Mouse (Mus musculus): ENCODE data around the gene Qrich1. TPM values are rescaled to one million over a fixed set of nuclear protein-coding genes. Genes with fewer than 3 reads are reported as not detected.
A peak's percentile ranks its signal among the peaks of the same experiment; 100 is the strongest.

Gene Qrich1
- total RNA-seq, 2 experiments from 2014 or later: 136 to 141 TPM

GRCm38 (mm10) chr9:108490559-108491285 is 25.9 kb upstream of the Qrich1 start, which contains the start of gene Usp19:
Gene Usp19, plus strand, starts transcription at chr9:108490602.
- intact Hi-C loops (cut with DNase I): loop anchor here (2.0 kb wide), 1 partner anchor 18 kb away; no protein-coding TSS in a partner anchor
- peak; percentile 94 to 98 for DNase-seq (ENCODE audit: low spot score in 2 of 2)

GRCm38 (mm10) chr9:108491286-108491580 is 25.4 kb upstream of the Qrich1 start:
- no peak for DNase-seq (ENCODE audit: low spot score in 2 of 2)
- intact Hi-C loops (cut with DNase I): loop anchor here (2.0 kb wide), 1 partner anchor 18 kb away; no protein-coding TSS in a partner anchor

GRCm38 (mm10) chr9:108492043-108492750 is 24.4 kb upstream of the Qrich1 start:
- peak in 1 of 2 experiments; percentile 13 for DNase-seq (ENCODE audit: low spot score in 2 of 2)
- intact Hi-C loops (cut with DNase I): no loop called here

- DNase-seq (ENCODE audit: low spot score in 2 of 2): no peak
- intact Hi-C loops (cut with DNase I): no loop called here
Observed at GRCm38 (mm10) chr9:108493246-108493645, 23.4 kb upstream of the Qrich1 start.

- DNase-seq (ENCODE audit: low spot score in 2 of 2): no peak
- intact Hi-C loops (cut with DNase I): no loop called here
Observed at GRCm38 (mm10) chr9:108494146-108494825, 22.3 kb upstream of the Qrich1 start.

GRCm38 (mm10) chr9:108494905-108495304 is 21.7 kb upstream of the Qrich1 start:
- intact Hi-C loops (cut with DNase I): no loop called here

GRCm38 (mm10) chr9:108499231-108499630 is 17.4 kb upstream of the Qrich1 start:
- DNase-seq (ENCODE audit: low spot score in 2 of 2): no peak
- intact Hi-C loops (cut with DNase I): no loop called here

More at GRCm38 (mm10) chr9:108494905-108495304, 21.7 kb upstream of the Qrich1 start:
- DNase-seq (ENCODE audit: low spot score in 2 of 2): no peak

- DNase-seq (ENCODE audit: low spot score in 2 of 2): no peak
- intact Hi-C loops (cut with DNase I): no loop called here
Observed at GRCm38 (mm10) chr9:108499943-108500342, 16.7 kb upstream of the Qrich1 start.

- DNase-seq (ENCODE audit: low spot score in 2 of 2): no peak
- intact Hi-C loops (cut with DNase I): no loop called here
Observed at GRCm38 (mm10) chr9:108506901-108507300, 9.7 kb upstream of the Qrich1 start.

GRCm38 (mm10) chr9:108507619-108508434 is 8.8 kb upstream of the Qrich1 start, which contains the start of gene Qars:
Gene Qars, plus strand, starts transcription at chr9:108507706.
- intact Hi-C loops (cut with DNase I): loop anchor here (2.0 kb wide), 1 partner anchor 17 kb away; the partner anchor contains the start of gene Usp19
- peak; percentile 93 to 98 for DNase-seq (ENCODE audit: low spot score in 2 of 2)

GRCm38 (mm10) chr9:108508776-108509175 is 7.8 kb upstream of the Qrich1 start:
- no peak for DNase-seq (ENCODE audit: low spot score in 2 of 2)
- intact Hi-C loops (cut with DNase I): loop anchor here (2.0 kb wide), 1 partner anchor 18 kb away; the partner anchor contains the start of gene Usp19

GRCm38 (mm10) chr9:108517253-108517930 is 786 bp downstream of the Qrich1 start:
- DNase-seq (ENCODE audit: low spot score in 2 of 2): peak; percentile 85 to 86
- intact Hi-C loops (cut with DNase I): no loop called here

GRCm38 (mm10) chr9:108517931-108518332 is 1.3 kb downstream of the Qrich1 start:
- intact Hi-C loops (cut with DNase I): no loop called here
- DNase-seq (ENCODE audit: low spot score in 2 of 2): peak; percentile 53 to 71

- no peak for DNase-seq (ENCODE audit: low spot score in 2 of 2)
- intact Hi-C loops (cut with DNase I): no loop called here
Observed at GRCm38 (mm10) chr9:108521604-108522003, 5.0 kb downstream of the Qrich1 start.

- intact Hi-C loops (cut with DNase I): no loop called here
- DNase-seq (ENCODE audit: low spot score in 2 of 2): no peak
Observed at GRCm38 (mm10) chr9:108523341-108523740, 6.7 kb downstream of the Qrich1 start.

- intact Hi-C loops (cut with DNase I): no loop called here
- DNase-seq (ENCODE audit: low spot score in 2 of 2): no peak
Observed at GRCm38 (mm10) chr9:108525400-108525799, 8.8 kb downstream of the Qrich1 start.

- intact Hi-C loops (cut with DNase I): no loop called here
- no peak for DNase-seq (ENCODE audit: low spot score in 2 of 2)
Observed at GRCm38 (mm10) chr9:108530954-108531353, 14.3 kb downstream of the Qrich1 start.

GRCm38 (mm10) chr9:108531496-108531895 is 14.9 kb downstream of the Qrich1 start:
- no peak for DNase-seq (ENCODE audit: low spot score in 2 of 2)
- intact Hi-C loops (cut with DNase I): no loop called here

GRCm38 (mm10) chr9:108540846-108541245 is 24.2 kb downstream of the Qrich1 start:
- intact Hi-C loops (cut with DNase I): no loop called here
- no peak for DNase-seq (ENCODE audit: low spot score in 2 of 2)
